Mouse (Mus musculus) cerebellum, adult 2 months (tissue): Measurements from ENCODE around the gene Gja8. TPM values are rescaled to one million over a fixed set of nuclear protein-coding genes. Genes with fewer than 3 reads are reported as not detected.

ENCODE experiments used
- DNase-seq, 2 experiments: peaks; one replicate each; pipeline ENCODE4 v3.0.0; 2021
- H3K27ac ChIP-seq: fragments of 200-500 bp; 2 replicates; pipeline ENCODE4 v1.5.1; 2012; ENCODE audit warnings: low read length, control low read depth, inconsistent platforms; ENCODE audit not compliant: insufficient read depth
- H3K27me3 ChIP-seq: fragments of 200-500 bp; 2 replicates; pipeline ENCODE4 v1.6.1; 2012; ENCODE audit warnings: inconsistent platforms, mild to moderate bottlenecking, low read length, moderate library complexity; ENCODE audit not compliant: control insufficient read depth, insufficient read depth
- H3K4me1 ChIP-seq: fragments of 200-500 bp; 2 replicates; pipeline ENCODE4 v1.6.1; 2011; ENCODE audit warnings: low read length; ENCODE audit not compliant: control insufficient read depth, insufficient read depth
- H3K4me3 ChIP-seq: fragments of 200-500 bp; replicated peaks from 2 replicates; pipeline ENCODE3; 2011; ENCODE audit warnings: mild to moderate bottlenecking, low read depth, low read length, control low read depth; ENCODE audit not compliant: insufficient read depth
- CTCF ChIP-seq: fragments of 200-500 bp; IDR thresholded peaks from 2 replicates; pipeline ENCODE4 v1.5.1; 2011; ENCODE audit warnings: low read depth, mild to moderate bottlenecking, control low read depth, low read length, moderate library complexity, borderline replicate concordance; ENCODE audit not compliant: insufficient read depth
- POLR2A ChIP-seq: fragments of 200-500 bp; IDR thresholded peaks from 2 replicates; pipeline ENCODE4 v1.6.1; 2011; ENCODE audit warnings: low read length, control low read depth, borderline replicate concordance; ENCODE audit not compliant: insufficient read depth
- WGBS: fragments of 180-500 bp; shearing (Covaris S2); methylation state at CpG from one replicate; pipeline ENCODE4 v1.1.7; 2018; 5-methylcytosine and 5-hydroxymethylcytosine counted together
- polyA plus RNA-seq: library from polyadenylated mRNA; depleted of rRNA; stranded (reverse); fragments of >200 nt; gene quantifications from 2 replicates; pipeline ENCODE4 v1.2.3, GENCODE M21; 2012

Gene Gja8
- polyA plus RNA-seq, 1 experiment = not detected

DNA sequence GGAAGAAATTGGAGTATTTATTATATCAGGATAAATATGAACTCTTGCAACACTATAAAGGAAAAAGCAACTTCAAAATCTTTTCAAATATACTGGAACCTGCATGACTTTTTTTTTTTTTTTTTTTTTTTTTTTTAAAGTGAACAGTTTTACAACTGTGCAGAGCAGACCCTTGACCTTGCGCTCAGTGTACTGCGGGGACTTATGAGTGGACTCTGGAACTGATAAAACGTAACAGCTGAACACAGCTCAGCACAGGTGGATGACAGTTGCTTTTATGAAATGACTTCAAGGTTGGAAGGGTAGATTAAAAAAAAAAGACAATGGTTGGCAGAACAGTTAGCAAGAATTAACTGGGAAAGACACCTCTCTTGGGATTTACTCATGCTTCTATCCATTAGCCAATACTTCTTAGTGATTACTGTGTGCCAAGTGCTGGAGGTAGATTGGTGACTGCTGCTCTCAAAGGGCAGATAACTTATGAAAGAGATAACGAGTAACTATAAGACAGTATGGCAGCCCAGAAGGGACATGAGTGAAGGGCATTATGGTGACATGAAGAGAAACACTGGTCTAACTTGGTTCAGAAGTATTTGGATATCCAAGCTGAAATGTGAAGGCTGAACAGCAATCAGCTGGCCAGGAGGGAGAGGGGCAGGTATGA is 23.4 kb downstream of the Gja8 start:
- no peak overlapping the region for H3K27ac ChIP-seq
- 89% methylated on average over 4 of the region's 4 CpGs for WGBS
- H3K4me3 ChIP-seq = no peak overlapping the region
- TF ChIP-seq CTCF (no peak), POLR2A (no peak)
- no peaks in the 10 kb centered on the region for H3K27me3 ChIP-seq
- H3K4me1 ChIP-seq = no peaks in the 10 kb centered on the region
- DNase-seq = no peak

DNA sequence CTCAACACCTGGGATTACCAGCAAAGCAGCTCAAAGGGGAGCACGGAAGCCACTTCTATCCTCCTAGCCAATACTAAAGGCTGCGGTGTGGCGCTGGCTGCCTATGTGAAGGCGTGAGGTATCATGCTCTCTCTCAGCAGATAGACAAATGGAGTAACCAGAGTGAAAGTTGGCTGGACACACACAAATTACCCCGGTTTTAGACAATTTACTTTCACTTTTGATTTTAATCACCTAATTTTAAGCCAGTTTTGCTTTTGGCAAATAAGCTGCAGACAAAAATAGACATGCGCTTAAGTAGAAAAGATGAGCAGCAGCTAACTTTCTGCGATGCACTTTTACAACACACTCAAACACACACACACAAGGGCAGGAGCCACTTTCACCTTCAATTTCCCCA is 42.1 kb downstream of the Gja8 start:
- Histone ChIP-seq H3K27ac (no peak overlapping the region), H3K4me1 (no peaks in the 10 kb centered on the region), H3K4me3 (no peak overlapping the region), H3K27me3 (no peaks in the 10 kb centered on the region)
- TF ChIP-seq POLR2A (no peak), CTCF (no peak)
- DNase-seq = no peak
- WGBS = 94% methylated on average over 7 of the region's 7 CpGs

DNA sequence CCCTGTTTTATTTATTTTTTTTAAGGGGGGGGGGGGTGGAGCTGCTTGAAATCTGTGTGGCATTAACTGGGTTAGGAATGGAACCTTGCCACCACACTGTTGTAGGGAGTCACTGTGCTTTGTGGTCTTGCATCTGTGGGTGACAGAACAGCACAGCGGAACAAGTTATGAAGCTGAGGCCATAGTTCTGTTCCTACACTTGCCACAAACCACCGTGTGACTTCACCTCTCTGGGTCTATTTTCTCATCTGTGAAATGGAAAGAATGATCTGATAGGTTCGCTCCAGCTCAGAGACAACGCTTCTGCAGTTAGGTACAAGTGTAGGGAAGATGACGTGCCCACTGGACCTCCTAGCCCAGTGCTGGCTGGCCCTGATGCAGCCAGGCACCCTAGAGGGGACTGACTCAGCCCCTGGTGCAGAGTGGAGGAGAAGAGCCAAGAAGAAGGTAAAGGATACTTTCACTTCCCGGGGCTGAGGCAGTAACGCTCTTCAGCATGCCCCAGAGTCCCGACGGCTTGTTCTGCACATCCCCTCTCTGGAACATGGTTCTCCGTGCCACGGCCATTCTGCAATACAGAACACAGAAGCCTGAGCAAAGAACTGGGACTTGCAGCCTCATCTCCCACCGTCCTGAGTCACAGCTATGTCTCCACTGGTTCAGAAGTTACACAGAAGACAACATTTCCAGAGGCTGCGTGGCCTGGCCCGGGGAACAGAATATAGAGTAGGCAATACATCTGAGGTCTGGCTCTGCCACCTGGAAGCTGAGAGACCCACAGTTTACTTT is 43.6 kb downstream of the Gja8 start:
- WGBS = 94% methylated on average over 14 of the region's 14 CpGs

DNA sequence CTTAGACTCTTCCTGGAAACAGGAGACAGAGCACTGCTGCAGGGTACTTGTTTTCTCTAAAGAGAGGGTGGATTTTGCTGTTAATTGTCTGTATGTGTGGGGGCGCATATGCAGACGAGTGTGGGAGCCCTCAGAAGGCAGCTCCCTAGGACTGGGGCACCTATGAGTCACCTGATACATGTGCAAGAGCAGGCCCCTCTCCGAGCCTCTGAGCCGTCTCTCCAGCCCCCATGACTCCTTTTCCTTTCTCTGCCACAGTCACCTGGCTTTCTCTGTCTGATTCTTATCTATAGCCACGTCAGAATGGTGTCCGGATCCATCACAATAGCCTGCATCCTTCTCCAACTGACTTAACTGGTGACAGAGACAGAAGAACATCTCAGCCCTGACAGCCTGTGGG is 44.3 kb downstream of the Gja8 start:
- TF ChIP-seq POLR2A (no peak), CTCF (no peak)
- H3K4me3 ChIP-seq = no peak overlapping the region
- no peaks in the 10 kb centered on the region for H3K27me3 ChIP-seq
- WGBS = 87% methylated on average over 6 of the region's 6 CpGs
- no peak overlapping the region for H3K27ac ChIP-seq
- H3K4me1 ChIP-seq = no peaks in the 10 kb centered on the region
- no peak for DNase-seq

More for the DNA sequence above, 43.6 kb downstream of the Gja8 start:
- H3K27me3 ChIP-seq = no peaks in the 10 kb centered on the region
- no peak for TF ChIP-seq CTCF
- H3K4me3 ChIP-seq = no peak overlapping the region
- DNase-seq = no peak
- H3K4me1 ChIP-seq = no peaks in the 10 kb centered on the region
- H3K27ac ChIP-seq = no peak overlapping the region

DNA sequence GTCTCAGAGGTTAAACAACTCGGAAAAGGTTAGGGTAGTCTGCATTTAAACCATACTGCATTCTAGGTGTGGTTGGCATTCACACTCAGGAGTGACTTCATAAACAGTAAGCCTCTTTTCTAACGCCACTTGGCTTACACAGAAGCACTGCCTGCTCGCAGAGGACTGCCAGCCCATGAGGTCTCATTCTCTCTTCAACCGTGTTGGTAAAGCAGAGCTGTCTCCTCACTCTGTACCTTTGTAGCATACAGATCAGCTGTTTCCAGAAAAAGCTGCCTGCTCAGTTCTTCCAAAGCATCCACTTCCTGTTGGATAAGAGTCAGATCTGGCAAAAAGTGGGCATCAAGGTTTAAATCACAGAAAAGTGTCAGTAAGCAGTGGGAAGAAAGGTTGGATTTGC is 45.4 kb downstream of the Gja8 start:
- H3K27me3 ChIP-seq = no peaks in the 10 kb centered on the region
- 84% methylated on average over 4 of the region's 4 CpGs for WGBS
- H3K4me1 ChIP-seq = no peaks in the 10 kb centered on the region
- H3K4me3 ChIP-seq = no peak overlapping the region
- DNase-seq = no peak
- no peak overlapping the region for H3K27ac ChIP-seq
- TF ChIP-seq CTCF (no peak), POLR2A (no peak)

DNA sequence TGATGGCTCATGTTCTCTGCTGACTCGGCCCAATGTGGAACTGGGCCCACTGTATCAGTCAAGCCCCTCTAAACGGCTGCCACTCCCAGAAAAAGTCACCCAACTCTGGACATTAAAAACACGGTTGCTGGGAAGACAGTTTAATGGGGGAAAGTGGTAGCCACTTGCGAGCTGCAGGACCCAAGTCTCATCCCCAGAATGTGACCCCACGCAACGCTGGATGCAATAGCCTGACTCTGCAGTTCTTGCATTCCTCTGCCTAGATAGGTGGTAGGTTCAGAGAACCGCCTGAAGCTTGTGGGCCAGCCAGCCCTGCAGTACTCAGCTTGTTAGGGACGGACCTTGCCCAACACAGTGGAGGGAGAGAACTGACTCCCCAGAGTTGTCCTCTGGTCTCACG is 46.3 kb downstream of the Gja8 start:
- Histone ChIP-seq H3K4me1 (no peaks in the 10 kb centered on the region), H3K27ac (no peak overlapping the region), H3K27me3 (no peaks in the 10 kb centered on the region), H3K4me3 (no peak overlapping the region)
- no peak for TF ChIP-seq CTCF
- no peak for TF ChIP-seq POLR2A
- DNase-seq = no peak
- WGBS = 88% methylated on average over 9 of the region's 9 CpGs

DNA sequence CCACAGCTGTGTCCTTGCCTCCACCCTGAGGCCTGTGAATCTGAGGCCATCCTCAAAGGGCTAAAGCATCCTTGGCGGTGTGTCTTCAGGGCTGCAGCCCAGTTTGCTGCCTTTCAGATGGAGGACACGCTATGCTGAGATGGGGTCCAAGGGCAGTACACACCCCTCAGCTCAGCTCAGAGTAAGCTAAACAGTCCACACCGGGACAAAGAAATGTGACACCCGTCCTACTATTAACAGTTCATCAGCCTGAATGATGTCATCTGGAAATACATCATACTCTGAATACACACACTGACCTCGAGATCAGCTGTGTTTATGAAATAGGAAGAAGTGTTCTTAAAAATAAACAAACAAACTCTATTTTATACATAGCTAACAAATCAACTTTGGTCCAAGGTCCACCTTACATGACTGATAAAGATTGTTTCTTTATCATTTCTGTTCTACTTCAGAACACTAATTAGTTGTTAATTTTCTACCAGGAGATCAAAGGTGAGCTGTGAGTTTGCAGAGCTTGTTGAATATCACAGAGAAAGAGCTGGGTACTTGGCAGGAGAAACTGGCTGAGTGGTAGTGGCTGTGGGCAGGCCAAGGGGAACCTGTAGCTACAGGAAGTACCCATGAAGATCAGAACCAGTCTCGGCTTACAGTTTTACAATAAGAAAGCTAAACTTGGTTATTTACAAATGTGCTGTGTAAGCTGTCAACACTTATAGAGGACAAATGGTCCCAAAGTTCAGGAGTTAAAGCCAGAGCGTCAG is 50.8 kb downstream of the Gja8 start:
- Histone ChIP-seq H3K27ac (no peak overlapping the region), H3K4me1 (no peaks in the 10 kb centered on the region), H3K4me3 (no peak overlapping the region), H3K27me3 (no peaks in the 10 kb centered on the region)
- TF ChIP-seq POLR2A (no peak), CTCF (no peak)
- no peak for DNase-seq
- 93% methylated on average over 7 of the region's 7 CpGs for WGBS

DNA sequence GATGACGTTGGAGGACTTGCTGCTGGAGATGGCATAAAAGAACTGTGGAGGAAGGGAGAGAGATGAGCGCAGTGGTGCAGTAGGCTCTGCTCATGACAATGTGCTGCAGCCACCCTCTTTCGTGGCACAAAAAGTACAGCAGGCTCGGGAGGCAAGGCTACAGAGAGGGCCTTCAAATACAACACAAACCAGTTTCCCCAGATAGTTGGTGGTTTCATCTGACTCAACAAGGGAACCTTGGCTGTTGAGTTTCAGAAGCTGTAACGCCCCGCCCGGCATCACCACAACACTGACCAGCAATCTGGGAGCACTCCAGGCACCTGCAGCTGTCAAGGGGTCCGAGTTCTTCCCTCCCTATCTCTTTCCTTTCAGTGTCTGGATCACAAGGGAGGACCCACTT is 53.3 kb downstream of the Gja8 start:
- H3K27ac ChIP-seq = no peak overlapping the region
- TF ChIP-seq POLR2A (no peak), CTCF (no peak)
- DNase-seq = no peak
- no peaks in the 10 kb centered on the region for H3K27me3 ChIP-seq
- no peak overlapping the region for H3K4me3 ChIP-seq
- 94% methylated on average over 8 of the region's 8 CpGs for WGBS
- H3K4me1 ChIP-seq = no peaks in the 10 kb centered on the region
